Mouse (Mus musculus): Measurements from ENCODE around the gene Trp53rka. TPM values are rescaled to one million over a fixed set of nuclear protein-coding genes. Genes with fewer than 3 reads are reported as not detected.

Trp53rka gene
- polyA plus RNA-seq, 1 experiment from 2014 or later = 47.5 TPM

DNA sequence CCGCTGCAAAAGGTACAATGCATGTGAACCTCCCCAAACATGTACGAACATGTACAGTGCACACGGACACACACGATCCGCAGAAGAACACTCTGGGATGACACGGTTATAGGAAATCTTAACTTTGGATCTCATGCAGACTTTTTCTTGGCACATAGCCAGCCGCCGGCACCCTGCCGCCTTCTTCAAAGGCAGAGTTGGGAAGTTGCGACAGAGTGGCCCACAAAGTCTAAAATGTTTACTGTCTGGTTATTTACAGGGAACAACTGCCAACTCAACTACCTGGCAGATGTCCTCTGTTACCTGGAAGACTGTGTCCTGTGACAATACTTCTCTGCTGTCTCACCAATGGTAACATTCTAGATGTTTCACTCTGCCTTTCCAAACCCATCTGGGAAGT, 50.1 kb downstream of the Trp53rka start:
- H3K9ac ChIP-seq = no peak overlapping the region
- no peaks in the 10 kb centered on the region for H3K4me1 ChIP-seq
- H3K9me3 ChIP-seq = no peaks in the 10 kb centered on the region
- no peak for ATAC-seq (ENCODE audit: low FRiP score)
- no peaks in the 10 kb centered on the region for H3K27me3 ChIP-seq
- no peak overlapping the region for H3K4me3 ChIP-seq (replicated peaks)
- H3K27ac ChIP-seq = no peak overlapping the region
- WGBS = 89% methylated on average over 10 of the region's 10 CpGs
- no peaks in the 10 kb centered on the region for H3K36me3 ChIP-seq (replicated peaks)
- H3K4me2 ChIP-seq = no peak overlapping the region

- H3K27ac ChIP-seq = no peak overlapping the region
- H3K4me2 ChIP-seq = no peak overlapping the region
- no peaks in the 10 kb centered on the region for H3K9me3 ChIP-seq
- no peak overlapping the region for H3K9ac ChIP-seq
- H3K27me3 ChIP-seq = no peaks in the 10 kb centered on the region
- no peaks in the 10 kb centered on the region; the same call in 1 of the 2 replicates for H3K4me1 ChIP-seq
- no peak overlapping the region for H3K4me3 ChIP-seq (replicated peaks)
- no peaks in the 10 kb centered on the region for H3K36me3 ChIP-seq (replicated peaks)
- WGBS = 68% methylated on average over 4 of the region's 4 CpGs
- no peak for ATAC-seq (ENCODE audit: low FRiP score)
Observed at GRCm38 (mm10) chr2:165441613-165442012, 51.5 kb downstream of the Trp53rka start.

Other genes with a start within 250 kb of the Trp53rka start
- gene Slc35c2, start 205.5 kb downstream of the Trp53rka start, polyA plus RNA-seq (2016; fragmentation: Nextera tagmentation; extraction: Ambion mirVana) = 57.9 and 62.4 TPM in 2 replicates
- 94.6 and 99.7 TPM in 2 replicates for gene Elmo2, start 166.8 kb downstream of the Trp53rka start, polyA plus RNA-seq (2016; fragmentation: Nextera tagmentation; extraction: Ambion mirVana)
- 6.8 and 6.9 TPM in 2 replicates for gene Zfp663, start 124.6 kb downstream of the Trp53rka start, polyA plus RNA-seq (2016; fragmentation: Nextera tagmentation; extraction: Ambion mirVana)
- gene Zfp334, start 105.1 kb downstream of the Trp53rka start, polyA plus RNA-seq (2016; fragmentation: Nextera tagmentation; extraction: Ambion mirVana) = 22.9 and 24.0 TPM in 2 replicates
- 0.06 TPM in 1 of 2 replicates, not detected in the other for gene Ocstamp, start 92.9 kb downstream of the Trp53rka start, polyA plus RNA-seq (2016; fragmentation: Nextera tagmentation; extraction: Ambion mirVana)
- 2.1 and 3.3 TPM in 2 replicates for gene Slc13a3, start 20.1 kb downstream of the Trp53rka start, polyA plus RNA-seq (2016; fragmentation: Nextera tagmentation; extraction: Ambion mirVana)
- gene Slc2a10, start 10.5 kb upstream of the Trp53rka start, polyA plus RNA-seq (2016; fragmentation: Nextera tagmentation; extraction: Ambion mirVana) = 4.1 and 4.6 TPM in 2 replicates
- gene Eya2, start 101.7 kb upstream of the Trp53rka start, polyA plus RNA-seq (2016; fragmentation: Nextera tagmentation; extraction: Ambion mirVana) = 7.8 and 7.9 TPM in 2 replicates

Data from forebrain, embryonic 12.5 days (tissue).